Mouse (Mus musculus) megakaryocyte, embryonic 14.5 days (primary cell): ENCODE data around the gene Slc4a1.

Source experiments
- FLI1 ChIP-seq: IDR thresholded peaks from 2 replicates; pipeline ENCODE4 v1.6.1; 2012; ENCODE audit warnings: low read length, inconsistent platforms, mixed read lengths
- GATA1 ChIP-seq: IDR thresholded peaks from 3 replicates; pipeline ENCODE4 v1.6.1; 2012; ENCODE audit warnings: mixed read lengths, low read length, inconsistent platforms, borderline replicate concordance

DNA sequence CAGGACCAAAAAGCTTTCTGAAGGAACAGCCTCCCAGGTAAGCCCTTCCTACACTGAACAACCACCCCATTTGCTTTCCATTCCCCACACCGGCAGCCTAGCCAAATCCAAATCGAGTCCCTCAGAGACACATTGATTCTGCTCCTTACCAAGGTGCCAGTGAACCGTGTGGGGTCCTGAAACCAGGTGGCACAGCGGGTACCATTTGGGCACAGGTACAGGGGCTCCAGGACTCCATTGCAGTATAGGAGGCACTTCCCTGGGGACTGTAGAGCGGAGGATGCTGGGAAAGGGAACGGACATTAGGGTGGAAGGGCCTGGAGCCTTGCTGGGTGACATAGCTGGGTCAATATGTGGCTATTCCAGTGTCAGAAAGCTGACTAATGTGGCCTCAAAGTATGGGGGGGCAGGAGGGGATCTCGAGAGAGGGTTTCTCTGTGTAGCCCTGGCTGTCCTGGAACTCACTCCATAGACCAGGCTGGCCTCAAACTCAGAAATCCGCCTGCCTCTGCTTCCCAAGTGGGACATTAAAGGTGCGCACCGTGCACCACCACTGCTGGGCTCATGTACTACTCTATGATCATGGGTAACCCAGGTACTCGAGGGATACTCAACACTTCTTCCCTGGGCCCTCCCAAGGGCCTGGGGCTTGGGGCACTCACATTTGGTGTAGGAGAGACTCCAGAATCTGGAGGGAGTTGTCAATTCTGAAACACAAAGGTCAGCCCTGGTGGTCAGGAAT is 39.7 kb upstream of the Slc4a1 start:
- no peak for TF ChIP-seq GATA1
- no peak for TF ChIP-seq FLI1
